ENCODE assay signal across 8 mouse cellular contexts in genomic region chr10:21992834-21993514, GRCm38 (mm10).
DNase-seq lines count a peak whose midpoint lies in the region; ATAC-seq and TF ChIP-seq lines count a peak whose summit lies in the region.

No protein-coding gene starts in this region.

- H3K27me3 ChIP-seq in C2C12 (ENCODE audit: control insufficient read depth, insufficient read depth, insufficient read length) = no peaks in the 10 kb centered on the region
- H3K27me3 ChIP-seq in forebrain, embryonic 10.5 days (ENCODE audit: poor library complexity, severe bottlenecking) = peaks cover 25% of the 10 kb centered on the region
- no peaks in the 10 kb centered on the region for H3K27me3 ChIP-seq in heart, embryonic 14.5 days (ENCODE audit: control insufficient read depth, insufficient read depth, low read length)
- H3K27me3 ChIP-seq in liver, embryonic 16.5 days (ENCODE audit: control insufficient read depth, insufficient read depth, low read depth, low read length) = peaks cover 33% of the 10 kb centered on the region
- H3K27me3 ChIP-seq in neural tube, embryonic 13.5 days = peaks cover 20% of the 10 kb centered on the region

- peak overlapping the region; percentile 82 for H3K9ac ChIP-seq in heart, embryonic 14.5 days (ENCODE audit: low read length)
- peak overlapping the region; percentile 41; the same call in 1 of the 2 replicates for H3K9ac ChIP-seq in liver, embryonic 16.5 days (ENCODE audit: low read depth, low read length)
- H3K9ac ChIP-seq in neural tube, embryonic 13.5 days = peak overlapping the region; percentile 55

- peaks cover 36% of the 10 kb centered on the region for H3K79me2 ChIP-seq in C2C12 (ENCODE audit: control insufficient read depth, insufficient read depth)

- peak overlapping the region; percentile 95 for H3K4me2 ChIP-seq in heart, embryonic 14.5 days (ENCODE audit: low read length)
- peak overlapping the region; percentile 67 for H3K4me2 ChIP-seq in liver, embryonic 16.5 days (ENCODE audit: low read depth, low read length)
- H3K4me2 ChIP-seq in neural tube, embryonic 13.5 days = peak overlapping the region; percentile 97

- peaks cover 27% of the 10 kb centered on the region for H3K36me3 ChIP-seq in C2C12 (ENCODE audit: control insufficient read depth, insufficient read depth)
- H3K36me3 ChIP-seq in forebrain, embryonic 10.5 days (replicated peaks) = 0 out of 2 replicates have a peak, but pooled peaks cover 6% of the 10 kb centered on the region
- peaks cover 14% of the 10 kb centered on the region for H3K36me3 ChIP-seq in heart, embryonic 14.5 days (ENCODE audit: control insufficient read depth, insufficient read depth, low read length)
- no peaks in the 10 kb centered on the region for H3K36me3 ChIP-seq in liver, embryonic 16.5 days (ENCODE audit: control insufficient read depth, insufficient read depth)
- peaks cover 21% of the 10 kb centered on the region for H3K36me3 ChIP-seq in neural tube, embryonic 13.5 days

- TF ChIP-seq CTCF in C2C12 (IDR thresholded peaks at IDR 0.05; ENCODE audit: control insufficient read depth, insufficient read depth, insufficient read length) = peak; percentile 93
- TF ChIP-seq CTCF in bone marrow macrophage, adult 2 months (IDR thresholded peaks at IDR 0.05; ENCODE audit: low read depth, low read length) = 0 out of 2 replicates have a peak, but pooled peaks have one; percentile 5

- H3K27ac ChIP-seq in bone marrow macrophage, adult 2 months (ENCODE audit: insufficient read depth, low read depth, low read length) = peak overlapping the region; percentile 68
- 0 out of 2 replicates have a peak overlapping the region, but pooled peaks have one; percentile 17 for H3K27ac ChIP-seq in forebrain, embryonic 10.5 days
- peak overlapping the region; percentile 29 to 74 for H3K27ac ChIP-seq in heart, embryonic 14.5 days (replicated peaks in 1 of 2; ENCODE audit: control insufficient read depth in 1 of 2, insufficient read depth in 1 of 2, low read depth in 2 of 2, low read length in 2 of 2)
- peak overlapping the region; percentile 24; the same call in 1 of the 2 replicates for H3K27ac ChIP-seq in liver, embryonic 16.5 days (ENCODE audit: low read length)
- H3K27ac ChIP-seq in neural tube, embryonic 13.5 days (replicated peaks) = no peak overlapping the region

- peak; percentile 84 for DNase-seq in forebrain, embryonic 10.5 days (ENCODE audit: extremely low spot score, low spot score)
- peak; percentile 90 for DNase-seq in kidney, postnatal 14 days
- peak; percentile 86 for DNase-seq in testis, postnatal 10 days (ENCODE audit: low spot score)

- ATAC-seq in heart, embryonic 14.5 days (ENCODE audit: insufficient number of reproducible peaks, insufficient read depth, low FRiP score, low read depth) = no peak
- no peak for ATAC-seq in liver, embryonic 16.5 days (ENCODE audit: low read depth)
- 0 out of 2 replicates have a peak, but pooled peaks have one; percentile 29 for ATAC-seq in neural tube, embryonic 13.5 days (ENCODE audit: low read depth)

- peaks cover 4% of the 10 kb centered on the region; the same call in 1 of the 2 replicates for H3K4me1 ChIP-seq in bone marrow macrophage, adult 2 months (ENCODE audit: control insufficient read depth, insufficient read depth, low read length)
- peaks cover 37% of the 10 kb centered on the region for H3K4me1 ChIP-seq in forebrain, embryonic 10.5 days
- H3K4me1 ChIP-seq in heart, embryonic 14.5 days (ENCODE audit: control insufficient read depth in 2 of 2, insufficient read depth in 2 of 2, low read length in 2 of 2) = peaks cover 7 to 12% of the 10 kb centered on the region in 2 experiments; a peak in 2 of 4 replicates
- H3K4me1 ChIP-seq in liver, embryonic 16.5 days (ENCODE audit: control insufficient read depth, low read depth, low read length) = no peaks in the 10 kb centered on the region; the same call in none of the 2 replicates
- peaks cover 35% of the 10 kb centered on the region for H3K4me1 ChIP-seq in neural tube, embryonic 13.5 days (replicated peaks)

- H3K4me3 ChIP-seq in C2C12 (ENCODE audit: insufficient read depth, poor library complexity, severe bottlenecking) = peak overlapping the region; percentile 61
- peak overlapping the region; percentile 75 for H3K4me3 ChIP-seq in bone marrow macrophage, adult 2 months (ENCODE audit: insufficient read depth, low read length)
- peak overlapping the region; percentile 75 for H3K4me3 ChIP-seq in forebrain, embryonic 10.5 days
- H3K4me3 ChIP-seq in heart, embryonic 14.5 days (ENCODE audit: control insufficient read depth in 1 of 2, insufficient read depth in 1 of 2, low read depth in 1 of 2, low read length in 2 of 2) = peak overlapping the region; percentile 44 to 71
- H3K4me3 ChIP-seq in liver, embryonic 16.5 days (ENCODE audit: low read depth, low read length) = peak overlapping the region; percentile 69
- peak overlapping the region; percentile 72 for H3K4me3 ChIP-seq in neural tube, embryonic 13.5 days

- H3ac ChIP-seq in C2C12 (ENCODE audit: control insufficient read depth, insufficient read length, low read depth) = peak overlapping the region; percentile 47

- TF ChIP-seq POLR2A in bone marrow macrophage, adult 2 months (IDR thresholded peaks at IDR 0.05; ENCODE audit: borderline replicate concordance, low read depth, low read length) = no peak

- H3K9me3 ChIP-seq in forebrain, embryonic 10.5 days = no peaks in the 10 kb centered on the region
- H3K9me3 ChIP-seq in heart, embryonic 14.5 days (ENCODE audit: control insufficient read depth, low read length) = no peaks in the 10 kb centered on the region
- no peaks in the 10 kb centered on the region for H3K9me3 ChIP-seq in liver, embryonic 16.5 days (replicated peaks; ENCODE audit: control insufficient read depth, low read length)
- no peaks in the 10 kb centered on the region for H3K9me3 ChIP-seq in neural tube, embryonic 13.5 days

- H3K79me3 ChIP-seq in C2C12 (ENCODE audit: low read depth) = peaks cover 34% of the 10 kb centered on the region

- under 1% methylated on average over 30 of the region's 30 CpGs for WGBS in forebrain, embryonic 10.5 days
- 1% methylated on average over 30 of the region's 30 CpGs for WGBS in heart, embryonic 14.5 days
- under 1% methylated on average over 30 of the region's 30 CpGs for WGBS in liver, embryonic 16.5 days (ENCODE audit: insufficient replicate concordance)
- WGBS in neural tube, embryonic 13.5 days = 2% methylated on average over 30 of the region's 30 CpGs

TF ChIP-seq in C2C12, 6 proteins besides CTCF, POLR2A, EP300 and RAD21:
- no peak for TF ChIP-seq MAX (IDR thresholded peaks at IDR 0.05)
